Mouse (Mus musculus): ENCODE measurements around the gene Aak1.

The Aak1 gene

GRCm38 (mm10) chr6:86897520-86897919, 48.2 kb downstream of the Aak1 start:
- DNase-seq (ENCODE audit: low read depth), result no peak

- no peak for DNase-seq (ENCODE audit: low read depth)
Observed at GRCm38 (mm10) chr6:86899053-86899452, 49.7 kb downstream of the Aak1 start.

- DNase-seq (ENCODE audit: low read depth), result peak; percentile 52
Observed at GRCm38 (mm10) chr6:86899965-86900364, 50.6 kb downstream of the Aak1 start.

GRCm38 (mm10) chr6:86900546-86900945, 51.2 kb downstream of the Aak1 start:
- no peak for DNase-seq (ENCODE audit: low read depth)

GRCm38 (mm10) chr6:86905500-86905899, 56.2 kb downstream of the Aak1 start:
- DNase-seq (ENCODE audit: low read depth), result peak; percentile 71

- no peak for DNase-seq (ENCODE audit: low read depth)
Observed at GRCm38 (mm10) chr6:86907191-86907590, 57.9 kb downstream of the Aak1 start.

- DNase-seq (ENCODE audit: low read depth), result no peak
Observed at GRCm38 (mm10) chr6:86908561-86909150, 59.3 kb downstream of the Aak1 start.

GRCm38 (mm10) chr6:86909881-86910280, 60.6 kb downstream of the Aak1 start:
- DNase-seq (ENCODE audit: low read depth), result no peak

GRCm38 (mm10) chr6:86916157-86916820, 67.0 kb downstream of the Aak1 start:
- DNase-seq (ENCODE audit: low read depth), result no peak

GRCm38 (mm10) chr6:86917231-86917630, 67.9 kb downstream of the Aak1 start:
- peak; percentile 35 for DNase-seq (ENCODE audit: low read depth)

GRCm38 (mm10) chr6:86918058-86918835, 68.9 kb downstream of the Aak1 start:
- peak; percentile 80 for DNase-seq (ENCODE audit: low read depth)

- DNase-seq (ENCODE audit: low read depth), result peak; percentile 87
Observed at GRCm38 (mm10) chr6:86921880-86922279, 72.6 kb downstream of the Aak1 start.

- DNase-seq (ENCODE audit: low read depth), result no peak
Observed at GRCm38 (mm10) chr6:86924746-86925145, 75.4 kb downstream of the Aak1 start.

GRCm38 (mm10) chr6:86934541-86934940, 85.2 kb downstream of the Aak1 start:
- peak; percentile 83 for DNase-seq (ENCODE audit: low read depth)

- no peak for DNase-seq (ENCODE audit: low read depth)
Observed at GRCm38 (mm10) chr6:86939797-86940196, 90.5 kb downstream of the Aak1 start.

GRCm38 (mm10) chr6:86940966-86941365, 91.6 kb downstream of the Aak1 start:
- DNase-seq (ENCODE audit: low read depth), result peak; percentile 48

GRCm38 (mm10) chr6:86947100-86947499, 97.8 kb downstream of the Aak1 start:
- peak; percentile 61 for DNase-seq (ENCODE audit: low read depth)

- no peak for DNase-seq (ENCODE audit: low read depth)
Observed at GRCm38 (mm10) chr6:86948746-86949145, 99.4 kb downstream of the Aak1 start.

GRCm38 (mm10) chr6:86950141-86950540, 100.8 kb downstream of the Aak1 start:
- DNase-seq (ENCODE audit: low read depth), result no peak

- DNase-seq (ENCODE audit: low read depth), result no peak
Observed at GRCm38 (mm10) chr6:86950733-86951255, 101.5 kb downstream of the Aak1 start.

GRCm38 (mm10) chr6:86955741-86956140, 106.4 kb downstream of the Aak1 start:
- DNase-seq (ENCODE audit: low read depth), result no peak

- no peak for DNase-seq (ENCODE audit: low read depth)
Observed at GRCm38 (mm10) chr6:86956206-86956605, 106.9 kb downstream of the Aak1 start.

GRCm38 (mm10) chr6:86959006-86959405, 109.7 kb downstream of the Aak1 start:
- no peak for DNase-seq (ENCODE audit: low read depth)
